14 mouse cellular contexts compared by ENCODE assay signal in genomic region chr2:23770511-23770910, GRCm38 (mm10).
DNase-seq lines count a peak whose midpoint lies in the region.
"Had no signal": no experiment of that assay in that cellular context is flagged by ENCODE, and none has a peak within 500 bp of the region (broad histone marks: within the 10 kb centered on the region; RNA-seq: fewer than 3 reads in every experiment).

No protein-coding gene starts in this region.

- DNase-seq in fat pad, adult 2 months (ENCODE audit: extremely low read depth, low read depth, low spot score), result peak; percentile 50
- DNase-seq in gonadal fat pad, adult 2 months (ENCODE audit: low read depth), result peak; percentile 63
- no peak for DNase-seq in cerebellum, adult 9-10 months
- DNase-seq in adrenal gland, adult 8-10 months, result no peak
- DNase-seq: adrenal gland, adult 2 months; adrenal gland, postnatal 10 days; adrenal gland, postnatal 14 days; adrenal gland, postnatal 25 days; adrenal gland, postnatal 36 days; B cell, adult 2 months; cerebellum, adult 11 months; cerebellum, adult 11-12 months; cerebellum, adult 18-20 months; cerebellum, adult 2 months had no signal

Comparison
In these comparisons a context has a peak if more than half of its experiments do, and no peak if none do; other contexts are left out.
1. DNase-seq: peak in fat pad, adult 2 months (single experiment) and gonadal fat pad, adult 2 months (single experiment); none in cerebellum, adult 9-10 months (single experiment) and adrenal gland, adult 8-10 months (single experiment).